ENCODE assay signal across 18 mouse cellular contexts in the genomic region with DNA sequence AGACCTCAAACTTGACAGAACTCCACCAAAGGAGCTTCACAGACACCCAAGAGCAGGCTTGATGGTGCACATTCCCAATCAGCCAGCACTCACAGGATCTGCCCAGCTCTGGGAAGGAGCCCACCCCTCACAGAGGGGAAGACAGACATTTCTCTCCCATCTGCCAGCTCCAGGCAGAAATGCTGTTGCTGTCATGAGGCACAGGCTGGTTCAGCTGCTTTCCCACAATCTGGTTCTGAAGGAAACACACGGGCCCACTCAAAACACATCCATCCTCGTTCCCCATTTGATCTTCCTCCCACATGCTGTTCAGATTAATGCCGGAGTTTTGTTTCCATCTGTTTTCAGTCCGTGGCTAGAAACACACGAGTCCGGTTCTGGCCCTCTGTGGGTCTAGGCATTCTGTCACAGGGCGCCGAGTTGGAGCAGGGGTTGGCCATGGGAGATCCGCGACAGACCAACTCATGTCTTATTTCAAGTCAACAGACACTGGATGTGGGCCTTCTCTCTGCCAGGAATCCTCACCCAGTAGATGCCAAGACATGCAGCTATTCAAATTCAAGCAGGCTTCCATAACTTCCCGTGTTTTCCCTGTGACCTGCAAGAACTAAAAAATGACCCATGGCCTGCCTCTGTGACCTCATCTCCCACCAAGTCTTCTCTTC.
DNase-seq lines count a peak whose midpoint lies in the region; ATAC-seq and TF ChIP-seq lines count a peak whose summit lies in the region.
"Had no signal": no experiment of that assay in that cellular context is flagged by ENCODE, and none has a peak within 500 bp of the region (broad histone marks: within the 10 kb centered on the region; RNA-seq: fewer than 3 reads in every experiment).

No protein-coding gene starts in this region.

- 0 out of 2 replicates have a peak overlapping the region, but pooled peaks have one; percentile 17 for H3K27ac ChIP-seq in embryonic facial prominence, embryonic 15.5 days (replicated peaks)
- no peak overlapping the region for H3K27ac ChIP-seq in kidney, embryonic 14.5 days (ENCODE audit: low read depth, low read length)
- H3K27ac ChIP-seq: heart, embryonic 13.5 days; hindbrain, embryonic 10.5 days; macrophage; neural tube, embryonic 13.5 days had no signal

- H3K9ac ChIP-seq in embryonic facial prominence, embryonic 15.5 days: no peak overlapping the region
- H3K9ac ChIP-seq in kidney, embryonic 14.5 days (ENCODE audit: low read depth, low read length): no peak overlapping the region
- H3K9ac ChIP-seq: heart, embryonic 13.5 days; neural tube, embryonic 13.5 days had no signal

- no peaks in the 10 kb centered on the region for H3K36me3 ChIP-seq in embryonic facial prominence, embryonic 15.5 days
- H3K36me3 ChIP-seq in kidney, embryonic 14.5 days (ENCODE audit: control insufficient read depth, insufficient read depth, low read length): no peaks in the 10 kb centered on the region
- H3K36me3 ChIP-seq: heart, embryonic 13.5 days; hindbrain, embryonic 10.5 days; neural tube, embryonic 13.5 days had no signal

- H3K4me3 ChIP-seq in embryonic facial prominence, embryonic 15.5 days (replicated peaks): no peak overlapping the region
- H3K4me3 ChIP-seq in kidney, embryonic 14.5 days (ENCODE audit: low read length): no peak overlapping the region
- H3K4me3 ChIP-seq: heart, embryonic 13.5 days; hindbrain, embryonic 10.5 days; neural tube, embryonic 13.5 days had no signal

- H3K9me3 ChIP-seq in embryonic facial prominence, embryonic 15.5 days (replicated peaks): no peaks in the 10 kb centered on the region
- H3K9me3 ChIP-seq in kidney, embryonic 14.5 days (ENCODE audit: control insufficient read depth, low read length): no peaks in the 10 kb centered on the region
- H3K9me3 ChIP-seq: heart, embryonic 13.5 days; hindbrain, embryonic 10.5 days; neural tube, embryonic 13.5 days had no signal

- no peak for TF ChIP-seq CTCF in brain, embryonic 14.5 days (IDR thresholded peaks at IDR 0.05; ENCODE audit: borderline replicate concordance, extremely low read depth, insufficient read depth, insufficient read length)

- H3K4me1 ChIP-seq in embryonic facial prominence, embryonic 15.5 days: peaks cover 26% of the 10 kb centered on the region; the same call in 1 of the 2 replicates
- H3K4me1 ChIP-seq in kidney, embryonic 14.5 days (ENCODE audit: control insufficient read depth, insufficient read depth, low read length): no peaks in the 10 kb centered on the region
- H3K4me1 ChIP-seq: heart, embryonic 13.5 days; neural tube, embryonic 13.5 days had no signal

- H3K4me2 ChIP-seq in embryonic facial prominence, embryonic 15.5 days (replicated peaks): no peak overlapping the region
- H3K4me2 ChIP-seq in kidney, embryonic 14.5 days (replicated peaks; ENCODE audit: low read depth, low read length): no peak overlapping the region
- H3K4me2 ChIP-seq: heart, embryonic 13.5 days; neural tube, embryonic 13.5 days had no signal

- peak; percentile 59 for ATAC-seq in frontal cortex, adult (ENCODE audit: low TSS enrichment)
- no peak for ATAC-seq in embryonic facial prominence, embryonic 15.5 days (ENCODE audit: insufficient number of reproducible peaks, low FRiP score, low TSS enrichment, low read depth)
- no peak for ATAC-seq in kidney, embryonic 14.5 days (ENCODE audit: low FRiP score, low TSS enrichment)
- ATAC-seq: intestine, postnatal 0 days; midbrain, embryonic 16.5 days had no signal

- H3K27me3 ChIP-seq in embryonic facial prominence, embryonic 15.5 days: no peaks in the 10 kb centered on the region
- H3K27me3 ChIP-seq in kidney, embryonic 14.5 days (ENCODE audit: control insufficient read depth, insufficient read depth, low read length): no peaks in the 10 kb centered on the region
- H3K27me3 ChIP-seq: neural tube, embryonic 13.5 days had no signal

- WGBS in embryonic facial prominence, embryonic 15.5 days: 42% methylated on average over 11 of the region's 11 CpGs
- WGBS in kidney, embryonic 14.5 days: 71% methylated on average over 11 of the region's 11 CpGs

- no peak for TF ChIP-seq POLR2A in brain, embryonic 14.5 days (IDR thresholded peaks at IDR 0.05; ENCODE audit: borderline replicate concordance, extremely low read depth, insufficient read depth, insufficient read length, poor library complexity, severe bottlenecking)

- no peak for DNase-seq in frontal cortex, postnatal 25 days (ENCODE audit: low spot score in 2 of 2)
- peak; percentile 69 for DNase-seq in brain, embryonic 14.5 days (ENCODE audit: low read depth)
- DNase-seq in layer of hippocampus, adult 9-10 months (ENCODE audit: low spot score): peak; percentile 26
- no peak for DNase-seq in spleen, adult 18-20 months
- no peak for DNase-seq in kidney, adult 11 months
- DNase-seq: adrenal gland, postnatal 10 days; gastrocnemius, postnatal 25 days; kidney, postnatal 36 days; lung, adult 18-20 months had no signal

Comparison
In these comparisons a context has a peak if more than half of its experiments do, and no peak if none do; other contexts are left out.
1. DNase-seq: peak in brain, embryonic 14.5 days (single experiment) and layer of hippocampus, adult 9-10 months (single experiment); none in frontal cortex, postnatal 25 days (0 of 2), spleen, adult 18-20 months (0 of 2) and kidney, adult 11 months (single experiment).